Mouse (Mus musculus): ENCODE results near the gene Slc5a10.

Slc5a10 gene

GRCm38 (mm10) chr11:61720636-61721035 lies at the start of gene Slc5a10:
Gene Slc5a10 (minus strand): TSS chr11:61720826.
- DNase-seq = no peak

DNA sequence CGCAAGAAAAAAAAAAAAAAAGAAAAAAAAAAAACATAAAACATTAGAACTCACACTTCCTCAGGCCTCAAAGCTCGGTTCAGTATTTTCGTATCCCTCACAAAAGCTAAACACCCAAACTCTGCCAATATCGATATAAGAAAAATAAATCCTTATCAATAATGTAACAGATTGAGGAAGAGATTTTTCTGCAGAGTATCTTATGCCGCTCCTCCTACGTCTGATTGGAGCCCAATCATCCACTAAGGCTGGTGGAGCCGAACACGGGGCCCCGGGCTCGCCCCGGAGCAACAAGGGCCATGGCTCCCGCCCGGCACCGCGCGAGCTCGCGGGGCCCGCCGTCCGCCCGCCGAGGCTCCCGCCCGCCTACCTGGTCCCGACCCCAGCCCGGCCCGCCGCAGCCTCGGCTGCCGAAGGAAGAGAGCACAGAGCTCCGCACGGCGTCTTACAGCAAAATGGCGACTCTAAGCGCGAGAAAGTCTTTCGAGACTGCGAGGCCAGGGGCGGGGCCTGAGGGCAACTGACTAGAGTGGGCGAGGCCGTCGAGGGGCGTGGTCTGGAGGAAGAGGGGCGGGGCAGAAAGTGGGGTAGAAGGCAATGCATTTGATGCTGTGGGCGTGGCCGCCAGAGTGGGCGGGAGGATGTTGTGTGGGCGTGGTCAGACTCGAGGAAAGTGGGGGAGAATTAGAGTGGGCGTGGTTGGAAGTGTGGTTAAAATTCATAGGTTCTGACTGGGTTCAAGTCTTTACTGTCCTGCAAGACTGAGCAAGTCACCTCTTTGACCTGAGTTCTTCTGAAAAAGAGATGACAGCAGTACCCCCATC lies 41.2 kb upstream of the Slc5a10 start, which contains the start of gene Prpsap2:
Gene Prpsap2 (minus strand): TSS at position 505 of the 824 bp plus-strand sequence.
- DNase-seq = peak; percentile 100

DNA sequence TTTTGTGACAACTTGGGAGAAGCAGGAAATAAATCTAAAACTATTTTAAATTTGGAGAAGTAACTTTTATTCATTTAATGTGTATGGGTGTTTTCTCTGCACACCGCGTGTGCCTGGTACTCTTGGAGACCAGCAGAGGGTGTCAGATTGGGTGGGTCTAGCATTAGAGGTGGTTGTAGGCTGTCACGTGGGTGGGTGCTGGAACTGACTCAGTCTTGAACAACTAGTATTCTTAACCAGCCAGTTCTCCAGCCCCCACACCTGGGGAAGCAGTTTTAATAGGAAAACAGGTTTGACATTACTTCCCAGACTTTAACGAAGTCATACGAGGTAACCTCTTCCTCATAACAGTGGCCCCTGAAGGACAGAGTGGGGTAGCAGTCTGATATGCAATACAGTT lies 39.9 kb upstream of the Slc5a10 start:
- DNase-seq = no peak

- DNase-seq = no peak
Measured at GRCm38 (mm10) chr11:61757151-61757550, 36.5 kb upstream of the Slc5a10 start.

DNA sequence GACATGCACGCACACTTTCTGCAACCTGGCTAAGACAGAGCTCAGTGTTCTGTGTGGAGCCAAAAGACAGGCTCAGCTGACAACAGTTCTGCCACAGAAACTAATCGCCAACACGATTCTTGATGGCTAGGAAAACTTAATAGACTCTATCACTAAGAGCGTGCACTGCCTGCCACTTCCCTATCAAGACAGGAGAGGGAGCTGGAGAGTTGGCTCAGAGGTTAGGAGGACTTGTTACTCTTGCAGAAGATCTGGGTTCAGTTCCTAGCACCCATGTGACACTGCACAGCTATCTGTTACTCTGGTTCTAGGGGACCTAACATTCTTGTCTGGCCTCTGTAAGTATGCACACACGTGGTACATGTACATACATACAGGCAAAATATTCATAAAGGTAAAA lies 31.0 kb upstream of the Slc5a10 start:
- peak in 1 of 2 experiments; percentile 16 for DNase-seq

- peak; percentile 21 to 33 for DNase-seq
Measured at GRCm38 (mm10) chr11:61747161-61747560, 26.5 kb upstream of the Slc5a10 start.

- no peak for DNase-seq
Measured at GRCm38 (mm10) chr11:61745781-61746180, 25.2 kb upstream of the Slc5a10 start.

- peak in 1 of 2 experiments; percentile 23 for DNase-seq
Measured at GRCm38 (mm10) chr11:61744460-61744859, 23.8 kb upstream of the Slc5a10 start.

DNA sequence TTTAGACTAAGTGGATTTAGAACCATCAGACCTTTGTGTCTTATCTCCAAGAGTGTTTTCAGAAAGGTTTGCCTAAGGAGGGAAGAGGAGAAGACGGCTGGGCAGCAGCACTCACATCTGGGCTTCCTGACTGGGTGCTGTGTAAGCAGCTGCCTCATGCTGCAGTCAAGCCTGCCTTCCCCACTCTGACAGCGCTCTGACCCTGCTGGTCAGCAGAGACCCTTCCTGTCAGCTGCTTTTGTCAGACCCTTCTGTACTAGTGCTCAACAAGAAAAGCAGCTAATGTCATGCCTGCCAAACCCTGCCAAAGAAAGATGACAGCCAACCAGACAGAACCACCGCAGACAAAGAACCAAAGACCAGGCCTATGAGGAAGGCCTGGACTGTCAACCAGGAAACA lies 23.1 kb upstream of the Slc5a10 start:
- DNase-seq = no peak

DNA sequence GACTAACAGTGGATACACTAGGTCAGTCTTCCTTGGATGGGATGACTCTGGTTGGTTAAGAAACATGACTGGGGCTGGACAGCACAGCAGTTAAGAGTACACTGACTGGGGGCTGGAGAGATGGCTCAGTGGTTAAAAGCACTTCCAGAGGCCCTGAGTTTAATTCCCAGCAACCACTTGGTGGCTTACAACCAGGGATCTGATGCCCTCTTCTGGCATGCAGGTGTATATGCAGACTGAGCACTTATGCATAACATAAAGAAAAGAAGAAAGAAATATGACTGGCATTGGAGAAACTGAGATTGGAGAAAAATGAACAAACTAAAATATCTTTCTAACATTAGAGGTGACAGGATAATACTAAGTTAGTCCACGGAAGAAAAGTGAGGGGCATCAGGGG lies 19.9 kb upstream of the Slc5a10 start:
- DNase-seq = no peak

- no peak for DNase-seq
Measured at GRCm38 (mm10) chr11:61737290-61737689, 16.7 kb upstream of the Slc5a10 start.

DNA sequence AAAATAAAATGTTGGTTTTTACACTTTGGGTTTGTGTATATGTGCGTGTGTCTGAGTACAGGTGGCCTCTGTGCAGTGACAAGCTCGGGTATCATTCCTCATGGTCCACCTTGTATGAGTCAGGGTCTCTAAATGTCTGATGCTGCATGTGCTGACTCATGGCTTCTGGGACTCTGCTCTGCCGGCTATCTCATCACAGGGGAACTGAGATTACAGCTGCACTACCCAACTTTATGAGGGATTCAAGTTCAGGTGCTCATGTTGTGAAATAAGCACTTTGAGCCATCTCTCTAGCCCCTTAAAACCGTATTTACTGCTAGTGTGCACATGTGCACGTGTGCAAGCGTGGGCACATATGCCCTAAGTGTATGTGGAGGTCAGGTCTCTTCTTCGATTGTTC lies 12.0 kb upstream of the Slc5a10 start:
- DNase-seq = no peak

- no peak for DNase-seq
Measured at GRCm38 (mm10) chr11:61728037-61728436, 7.4 kb upstream of the Slc5a10 start.

GRCm38 (mm10) chr11:61722077-61722476 lies 1.5 kb upstream of the Slc5a10 start:
- no peak for DNase-seq

DNA sequence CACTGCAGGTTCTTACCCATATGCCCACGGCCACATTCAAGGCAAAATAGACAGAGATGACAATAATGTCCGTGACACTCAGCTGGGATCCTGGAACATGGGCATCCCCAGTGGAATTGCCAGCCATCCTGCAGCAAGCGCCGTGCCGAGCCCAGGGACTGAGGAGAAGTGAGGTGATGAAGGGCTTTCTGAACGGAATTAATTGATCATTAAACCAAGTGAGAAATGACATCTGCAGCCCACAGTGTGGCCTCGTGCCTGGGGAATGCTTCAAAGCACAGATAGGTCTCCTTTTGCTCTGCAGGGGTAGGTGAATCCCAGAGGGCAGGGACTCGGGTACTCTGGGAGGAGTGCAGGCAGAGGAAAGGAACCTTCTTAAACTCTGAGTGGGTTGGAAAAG lies 800 bp downstream of the Slc5a10 start:
- no peak for DNase-seq

- DNase-seq = no peak
Measured at GRCm38 (mm10) chr11:61719387-61719786, 1.2 kb downstream of the Slc5a10 start.

DNA sequence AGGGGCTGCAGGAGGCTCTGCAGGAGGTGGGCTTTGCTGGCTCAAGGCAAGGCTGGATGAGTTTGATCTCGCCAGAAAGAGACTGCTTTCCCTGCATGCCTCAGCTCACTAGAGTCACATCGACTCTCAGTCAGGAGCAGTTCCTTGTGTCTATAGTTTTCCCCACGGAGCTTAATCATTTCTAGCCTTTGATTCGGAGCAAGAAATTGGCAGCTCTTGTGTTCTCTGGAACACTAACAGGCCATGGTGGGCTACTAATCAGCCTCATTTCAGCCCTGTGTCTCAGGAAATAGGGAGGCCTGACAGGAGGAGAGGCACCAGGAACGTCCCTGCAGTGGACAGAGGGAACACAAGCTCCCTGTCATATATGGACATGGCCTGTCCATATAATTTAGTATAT lies 2.6 kb downstream of the Slc5a10 start:
- no peak for DNase-seq

DNA sequence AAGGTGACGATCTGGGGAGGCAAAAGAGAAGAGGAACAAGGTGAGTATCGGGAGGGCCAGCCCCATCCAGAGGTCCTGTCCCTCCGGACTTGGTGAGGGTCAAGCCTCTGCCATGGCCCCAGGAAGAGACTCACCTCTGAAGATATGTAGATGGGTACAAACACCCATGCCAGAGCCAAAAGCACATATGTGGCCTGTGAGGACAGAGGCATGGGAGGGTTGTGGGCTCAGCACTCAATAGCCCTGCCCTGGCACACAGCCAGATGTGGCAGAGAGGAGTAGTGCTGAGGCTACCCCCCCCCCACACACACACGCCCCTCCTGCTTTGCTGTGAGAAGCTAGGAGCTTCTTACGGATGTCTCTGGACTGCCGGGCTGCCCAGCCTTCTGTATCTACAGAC lies 5.5 kb downstream of the Slc5a10 start:
- DNase-seq = peak in 1 of 2 experiments; percentile 51

DNA sequence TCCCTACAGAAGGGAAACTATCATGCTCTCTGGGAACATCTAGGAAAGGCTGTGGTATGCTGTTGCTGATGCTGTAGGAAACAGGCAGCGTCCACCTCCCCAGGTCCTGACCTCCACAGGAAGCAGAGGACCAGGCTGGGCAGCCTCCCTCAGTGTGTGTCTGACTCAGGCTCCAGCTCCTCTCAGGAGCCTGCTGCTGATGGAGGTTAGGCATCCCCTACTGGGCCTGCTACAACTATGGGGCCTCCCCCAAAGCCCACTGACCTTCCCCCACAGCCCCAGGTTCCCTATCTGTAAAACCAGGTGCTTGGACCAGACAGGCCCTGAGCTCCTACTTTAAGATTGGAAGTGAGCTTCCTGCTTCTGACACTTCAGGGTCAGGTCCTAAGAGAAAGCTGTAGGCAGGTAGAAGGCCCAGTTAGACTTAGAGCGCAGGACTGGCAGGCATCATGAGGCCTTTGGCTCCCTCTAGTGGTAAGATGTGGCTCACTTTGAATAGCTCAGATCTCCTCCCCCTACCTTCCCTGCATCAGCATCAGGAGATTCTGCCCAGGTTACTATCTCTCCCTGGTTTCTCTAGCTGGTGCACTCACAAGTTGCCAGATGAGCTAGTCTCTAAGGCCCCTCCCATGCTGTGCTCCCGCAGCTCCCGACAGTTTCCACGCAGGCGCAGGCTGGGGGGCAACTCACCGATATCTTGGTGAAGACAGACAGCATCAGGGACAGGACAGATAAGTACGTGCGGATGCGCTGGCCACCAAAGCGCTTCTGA lies 6.1 kb downstream of the Slc5a10 start:
- DNase-seq = peak; percentile 88 to 91

DNA sequence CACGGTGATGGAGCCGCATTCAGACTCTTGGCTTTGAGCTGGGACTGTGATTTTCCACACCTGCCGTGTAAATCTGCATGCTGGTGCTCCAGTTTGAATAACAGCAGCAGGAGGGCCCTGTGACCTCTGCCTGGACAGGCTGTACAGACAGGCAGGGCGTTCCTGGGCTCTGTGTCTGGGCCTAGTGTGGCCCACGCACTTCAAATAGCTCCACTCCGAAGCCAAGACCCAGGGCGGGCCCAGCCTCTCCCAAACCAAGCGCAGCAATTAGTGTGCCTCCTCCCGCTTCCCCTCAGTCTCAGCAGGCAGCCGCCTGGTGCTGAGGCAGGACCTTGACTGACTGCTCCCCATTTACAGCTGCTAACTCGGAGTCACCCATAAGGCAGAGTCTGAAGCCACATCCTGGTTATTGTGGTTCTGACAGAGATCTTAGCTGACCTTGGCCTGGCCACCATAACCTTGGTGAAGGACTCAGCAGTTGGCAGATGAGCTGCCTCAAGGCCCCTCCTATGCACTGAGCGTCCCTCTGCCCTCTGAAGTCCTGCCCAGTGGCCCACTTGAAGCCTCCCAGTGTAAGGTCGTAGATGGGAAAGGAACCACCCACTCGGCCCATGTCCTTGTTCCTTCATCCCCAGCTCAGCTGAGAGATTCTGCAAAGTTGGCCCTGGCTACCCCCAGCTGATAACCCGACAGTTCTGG lies 7.3 kb downstream of the Slc5a10 start:
- DNase-seq = no peak

- DNase-seq = no peak
Measured at GRCm38 (mm10) chr11:61708928-61709327, 11.7 kb downstream of the Slc5a10 start.

DNA sequence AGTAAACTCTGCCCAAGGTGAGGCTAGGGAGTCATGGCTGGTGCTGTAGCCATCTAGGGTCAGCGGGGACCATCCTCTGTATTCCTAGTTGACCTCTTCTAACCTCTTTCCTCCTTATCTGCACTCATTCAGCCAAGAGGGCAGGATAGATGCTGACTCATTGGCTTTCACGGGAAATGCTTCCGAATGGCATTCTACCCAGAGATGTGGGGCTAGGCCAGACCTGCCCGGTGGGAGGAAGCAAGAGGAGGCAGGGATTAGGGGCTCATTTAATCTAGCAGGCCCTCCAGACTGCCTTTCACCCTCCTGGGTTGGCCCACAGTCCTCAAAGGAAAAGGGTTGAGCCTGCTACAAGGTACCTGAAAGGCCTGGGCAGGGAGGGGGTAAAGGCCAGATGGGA lies 14.4 kb downstream of the Slc5a10 start:
- DNase-seq = no peak

- DNase-seq = no peak
Measured at GRCm38 (mm10) chr11:61705581-61705980, 15.0 kb downstream of the Slc5a10 start.
